Mouse (Mus musculus) cerebellum, adult 2 months (tissue): ENCODE results near the gene Il16.

Experiments
- CTCF ChIP-seq: fragments of 200-500 bp; IDR thresholded peaks from 2 replicates; pipeline ENCODE4 v1.5.1; 2011; ENCODE audit warnings: low read depth, mild to moderate bottlenecking, control low read depth, low read length, moderate library complexity, borderline replicate concordance; ENCODE audit not compliant: insufficient read depth
- POLR2A ChIP-seq: fragments of 200-500 bp; IDR thresholded peaks from 2 replicates; pipeline ENCODE4 v1.6.1; 2011; ENCODE audit warnings: low read length, control low read depth, borderline replicate concordance; ENCODE audit not compliant: insufficient read depth

DNA sequence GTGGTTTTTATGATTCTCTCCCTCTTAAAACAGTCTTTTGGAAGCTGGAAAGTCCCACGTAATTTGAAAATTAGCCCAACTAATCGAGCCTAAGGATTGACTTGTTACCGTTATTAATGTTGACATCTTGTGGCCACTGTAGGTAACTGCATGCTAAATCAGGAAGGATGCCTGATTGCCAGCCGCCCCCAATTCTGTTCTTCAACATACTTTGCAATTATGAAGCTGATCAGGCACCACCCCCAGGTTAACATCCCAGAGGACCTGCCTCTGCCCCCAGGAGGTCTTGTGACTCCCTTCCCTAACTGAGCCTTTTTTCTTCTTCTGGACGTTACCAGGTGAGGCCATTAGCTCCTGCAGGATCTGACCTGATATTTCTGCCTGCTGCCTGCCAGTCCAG lies 29.2 kb upstream of the Il16 start:
- TF ChIP-seq CTCF (peak; percentile 61), POLR2A (no peak)
